Mouse (Mus musculus) CD4-positive helper T cell, adult 2 months (primary cell): ENCODE measurements around the gene Gm17720.
"Not testable (repeated sequence)": the region's sequence is repeated elsewhere in the genome, so short reads cannot be mapped to it uniquely, and the experiment has no call there.

Experiments
- DNase-seq: peaks from one replicate; pipeline ENCODE4 v3.0.0-alpha.2; 2012; ENCODE audit warnings: low read depth, missing footprints, low spot score

The Gm17720 gene

DNA sequence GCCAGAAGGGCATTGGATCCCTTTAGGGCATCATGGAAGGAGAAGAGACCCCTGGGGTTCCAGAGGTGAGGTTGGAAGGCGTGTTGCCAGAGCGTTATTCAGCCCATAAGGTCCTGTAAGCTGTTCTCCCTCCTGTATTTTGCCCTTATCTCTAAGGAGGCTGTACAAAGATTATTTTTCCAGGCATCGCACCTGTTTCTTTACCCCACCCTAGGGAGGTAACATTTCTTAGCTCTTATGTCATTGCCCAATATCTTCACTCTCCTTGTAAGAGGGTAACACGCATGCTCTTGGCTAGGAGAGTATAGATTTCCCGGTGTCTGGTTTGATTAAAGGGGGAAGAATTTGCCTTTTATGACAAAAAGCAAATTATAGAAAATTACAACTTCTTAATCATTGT is 62.9 kb downstream of the Gm17720 start, which contains the start of gene Chst4:
TSS of gene Chst4 (minus strand) at position 82 of the 400 bp plus-strand sequence.
- no peak for DNase-seq

DNA sequence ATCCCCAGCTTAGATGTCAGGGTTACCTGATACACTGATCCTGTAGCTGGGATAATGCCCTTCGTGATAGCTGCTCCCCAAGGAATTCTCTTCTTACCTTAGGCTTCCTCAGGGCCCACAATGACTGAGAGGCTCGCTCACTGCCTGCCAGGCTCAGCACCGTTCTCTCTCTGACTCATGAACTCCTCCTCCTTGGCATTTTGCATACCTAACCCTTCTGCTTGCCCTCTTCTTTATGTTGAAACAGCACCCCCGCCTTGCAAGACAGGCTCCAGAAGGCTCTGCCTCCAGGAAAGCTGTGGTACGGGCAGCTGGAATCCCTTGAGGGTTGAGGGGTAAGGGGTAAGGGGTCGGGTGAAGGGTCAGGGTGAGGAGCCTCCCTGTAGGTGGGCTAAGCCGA is 63.3 kb downstream of the Gm17720 start:
- DNase-seq, result no peak

DNA sequence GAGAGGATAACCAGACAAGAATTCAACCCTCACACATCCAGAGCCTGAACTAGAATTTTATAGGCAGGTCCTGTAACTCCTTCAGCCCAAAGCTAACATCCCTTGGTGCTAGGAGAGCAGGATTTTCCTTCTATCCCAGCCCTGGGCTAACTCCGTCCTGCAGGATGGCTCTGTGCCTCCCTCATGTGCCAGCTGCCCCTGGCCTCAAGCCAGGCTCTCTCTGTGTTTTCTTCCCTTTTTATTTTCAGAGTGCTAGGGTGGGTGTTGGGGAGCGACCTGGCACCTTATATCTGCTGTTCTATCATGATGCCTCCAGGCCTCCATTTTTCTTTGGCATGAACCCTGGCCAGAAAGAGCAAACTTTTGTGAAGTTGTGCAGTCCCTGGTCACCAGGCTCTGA is 66.4 kb downstream of the Gm17720 start:
- no peak for DNase-seq

DNA sequence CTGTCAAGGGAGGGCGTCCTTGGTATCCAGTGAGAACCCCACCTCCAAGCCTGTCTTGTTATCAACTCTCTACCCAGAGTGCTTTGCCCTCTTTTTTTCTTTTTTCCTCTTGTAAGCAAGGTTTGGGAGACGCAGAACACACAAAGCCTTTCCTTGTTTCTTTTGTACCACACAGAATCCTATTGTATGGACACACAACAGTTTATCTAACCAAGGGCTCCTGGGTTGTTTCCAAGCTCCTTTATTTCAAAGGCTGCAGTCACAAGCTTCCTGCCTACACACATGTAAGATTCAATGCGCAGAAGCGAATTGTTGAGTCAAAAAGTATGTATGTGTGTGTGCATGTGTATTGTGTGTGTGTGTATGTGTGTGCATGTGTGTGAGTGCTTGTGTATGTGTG is 68.2 kb downstream of the Gm17720 start:
- no peak for DNase-seq

- not testable (repeated sequence) for DNase-seq
These were observed 68.8 kb downstream of the Gm17720 start for GRCm38 (mm10) chr8:110033771-110034170.
